Mouse (Mus musculus): ENCODE results near the gene Epb41. TPM values are rescaled to one million over a fixed set of nuclear protein-coding genes. Genes with fewer than 3 reads are reported as not detected.

Epb41 gene
- total RNA-seq, 2 experiments from 2014 or later = 144 to 148 TPM

Small RNA genes lying within 50 kb of the gene (microRNA-seq; reads per million reads assigned to microRNA genes)
- 0 reads per million in 2 experiments for gene Gm27445 (ENCODE audit: borderline number of aligned reads in 2 of 2)

Other genes starting within 250 kb of the Epb41 start
- 1 to 10 TPM; 4.3 to 5.9 TPM for gene Ptpru, start 237.0 kb downstream of the Epb41 start, total RNA-seq (2021)
- gene Mecr, start 231.9 kb downstream of the Epb41 start, total RNA-seq (2021) = 10 to 100 TPM; 28.2 TPM
- gene Srsf4, start 201.7 kb downstream of the Epb41 start, total RNA-seq (2021) = 10 to 100 TPM; 33.5 to 35.3 TPM
- gene Tmem200b, start 153.6 kb downstream of the Epb41 start, total RNA-seq (2021) = 1 to 10 TPM; 6.5 to 8.6 TPM
- gene Gm10300, start 624 bp downstream of the Epb41 start, total RNA-seq (2021) = under 1 TPM in 1 of 2 experiments, not detected in 1; 0.11 TPM
- gene Oprd1, start 69.2 kb upstream of the Epb41 start, total RNA-seq (2021) = under 1 TPM; 0.27 to 0.44 TPM
- 10 to 100 TPM; 27.6 to 30.5 TPM for gene Ythdf2, start 137.0 kb upstream of the Epb41 start, total RNA-seq (2021)
- 1 to 10 TPM; 8.8 to 9.6 TPM for gene Gmeb1, start 186.3 kb upstream of the Epb41 start, total RNA-seq (2021)
- 10 to 100 TPM; 28.2 to 34.8 TPM for gene Taf12, start 199.1 kb upstream of the Epb41 start, total RNA-seq (2021)
- gene Rab42, start 228.1 kb upstream of the Epb41 start, total RNA-seq (2021) = under 1 TPM in 1 of 2 experiments, not detected in 1; 0.98 TPM

Measured in heart, postnatal 36 days (tissue).